Mouse (Mus musculus) midbrain, embryonic 15.5 days (tissue): Measurements from ENCODE around the gene Ppm1a. TPM values are rescaled to one million over a fixed set of nuclear protein-coding genes. Genes with fewer than 3 reads are reported as not detected.
A peak's percentile ranks its signal among the peaks of the same experiment; 100 is the strongest.

ENCODE experiments used
- ATAC-seq: fragments of 200-750 bp; cut with Nextera tagmentation; replicated peaks from 2 replicates; pipeline ENCODE4 v1.8.0; 2017; ENCODE audit warnings: moderate TSS enrichment
- H3K27ac ChIP-seq: fragments of 300-500 bp; sonication (generic); 2 replicates; pipeline ENCODE4 v1.5.1; 2015; ENCODE audit warnings: mild to moderate bottlenecking, inconsistent platforms
- H3K27me3 ChIP-seq: fragments of 300-500 bp; sonication (generic); replicated peaks from 2 replicates; pipeline ENCODE4 v1.6.1; 2015; ENCODE audit warnings: inconsistent platforms
- H3K36me3 ChIP-seq: fragments of 300-500 bp; sonication (generic); replicated peaks from 2 replicates; pipeline ENCODE4 v1.6.1; 2015; ENCODE audit warnings: inconsistent platforms
- H3K4me1 ChIP-seq: fragments of 300-500 bp; sonication (generic); 2 replicates; pipeline ENCODE4 v1.6.1; 2015; ENCODE audit warnings: inconsistent platforms
- H3K4me2 ChIP-seq: fragments of 300-500 bp; sonication (generic); 2 replicates; pipeline ENCODE4 v1.6.1; 2015; ENCODE audit warnings: inconsistent platforms, mild to moderate bottlenecking, moderate library complexity
- H3K4me3 ChIP-seq: fragments of 300-500 bp; sonication (generic); 2 replicates; pipeline ENCODE4 v1.5.1; 2015; ENCODE audit warnings: mild to moderate bottlenecking, inconsistent platforms
- H3K9ac ChIP-seq: fragments of 300-500 bp; sonication (generic); 2 replicates; pipeline ENCODE4 v1.6.1; 2015; ENCODE audit warnings: mild to moderate bottlenecking, inconsistent platforms
- H3K9me3 ChIP-seq: fragments of 300-500 bp; sonication (generic); 2 replicates; pipeline ENCODE4 v1.6.1; 2016; ENCODE audit warnings: inconsistent platforms
- WGBS: fragments of 180-500 bp; shearing (Covaris S2); methylation state at CpG from one replicate; pipeline ENCODE4 v1.1.7; 2015; ENCODE audit warnings: mixed read lengths; 5-methylcytosine and 5-hydroxymethylcytosine counted together
- polyA plus RNA-seq: library from polyadenylated mRNA; unstranded; fragments of >200 nt; fragmentation: Nextera tagmentation; extraction: Ambion mirVana; gene quantifications from 2 replicates; pipeline ENCODE4 v1.2.1, GENCODE M21; 2015

Gene Ppm1a
- polyA plus RNA-seq, 1 experiment from 2014 or later: 62.3 TPM

DNA sequence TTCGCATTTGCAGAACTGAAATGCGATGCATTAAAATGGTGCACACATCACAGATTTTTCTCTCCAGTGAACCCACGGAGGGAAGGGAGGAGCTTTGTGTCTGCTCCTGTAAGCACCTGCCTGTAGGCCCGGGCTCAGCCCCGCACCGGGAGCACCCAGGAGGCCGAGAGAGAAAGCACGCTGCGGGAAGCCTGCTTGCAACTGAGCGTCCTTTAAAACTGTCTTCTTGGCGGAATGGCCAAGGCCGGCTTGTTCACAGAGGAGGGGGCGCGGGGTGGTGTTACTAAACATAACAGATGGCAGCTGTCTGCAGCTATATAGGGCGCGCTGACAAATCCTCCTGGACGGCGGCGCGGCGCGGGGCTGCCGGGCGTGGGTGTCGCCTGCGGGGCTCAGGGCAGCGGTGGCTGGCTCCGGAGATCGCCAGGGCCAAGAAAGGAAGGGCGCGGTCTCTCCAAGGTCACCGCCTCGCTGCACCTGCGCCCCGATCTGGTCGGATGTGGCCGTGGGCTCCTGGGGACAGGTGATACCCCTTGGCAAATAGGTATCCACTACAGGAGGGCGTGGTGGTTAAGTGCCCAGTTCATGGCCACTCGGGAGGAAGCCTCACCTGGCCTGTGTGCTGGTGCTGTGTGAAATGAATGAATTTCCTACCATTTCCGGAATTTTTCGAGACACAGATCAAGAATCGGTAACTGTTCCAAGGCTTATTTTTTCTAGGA lies 74.6 kb downstream of the Ppm1a start:
- H3K27me3 ChIP-seq: peaks cover 31% of the 10 kb centered on the region
- H3K36me3 ChIP-seq: no peaks in the 10 kb centered on the region
- H3K9ac ChIP-seq: peak overlapping the region; percentile 47
- peak overlapping the region; percentile 43 for H3K4me3 ChIP-seq
- WGBS: 6% methylated on average over 42 of the region's 42 CpGs
- peaks cover 8% of the 10 kb centered on the region for H3K4me1 ChIP-seq
- H3K9me3 ChIP-seq: no peaks in the 10 kb centered on the region
- H3K4me2 ChIP-seq: peak overlapping the region; percentile 71
- peak overlapping the region; percentile 42; the same call in 1 of the 2 replicates for H3K27ac ChIP-seq
- ATAC-seq: peak; percentile 80

DNA sequence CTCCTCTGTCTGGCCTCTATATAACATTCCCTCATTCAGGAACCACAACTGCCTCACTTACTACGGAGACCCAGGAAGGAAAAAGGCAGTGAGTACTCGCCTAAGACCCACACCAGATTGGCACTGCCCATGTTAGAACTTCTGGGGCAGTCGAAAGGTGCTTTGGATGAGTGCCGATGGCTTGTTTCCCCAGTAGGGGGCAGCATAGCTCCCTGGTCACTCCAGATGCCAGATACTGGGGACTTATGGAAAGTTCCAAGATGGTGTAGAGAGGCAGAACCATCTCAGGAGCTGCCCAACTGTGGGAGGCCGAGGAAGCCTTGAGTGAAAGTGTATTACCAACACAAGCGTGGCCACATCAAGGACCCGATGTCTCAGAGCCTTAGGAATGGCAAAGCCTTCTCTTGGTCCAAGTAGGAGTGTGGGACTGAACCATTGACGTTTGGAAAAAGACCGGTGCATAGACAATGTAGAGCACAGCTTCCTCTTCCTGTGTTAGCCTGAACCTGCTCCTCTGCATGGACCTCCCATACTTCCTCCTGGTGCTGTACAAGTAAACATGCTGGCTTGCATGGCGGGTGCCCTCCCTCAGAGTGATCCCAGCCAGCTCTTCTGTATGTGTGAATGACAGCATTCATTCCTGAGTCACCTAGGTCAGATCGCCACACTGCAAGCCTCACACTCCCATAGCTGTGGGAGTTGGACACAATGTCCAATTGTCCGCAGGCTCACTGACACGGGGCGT lies 77.7 kb downstream of the Ppm1a start:
- no peak overlapping the region for H3K9ac ChIP-seq

DNA sequence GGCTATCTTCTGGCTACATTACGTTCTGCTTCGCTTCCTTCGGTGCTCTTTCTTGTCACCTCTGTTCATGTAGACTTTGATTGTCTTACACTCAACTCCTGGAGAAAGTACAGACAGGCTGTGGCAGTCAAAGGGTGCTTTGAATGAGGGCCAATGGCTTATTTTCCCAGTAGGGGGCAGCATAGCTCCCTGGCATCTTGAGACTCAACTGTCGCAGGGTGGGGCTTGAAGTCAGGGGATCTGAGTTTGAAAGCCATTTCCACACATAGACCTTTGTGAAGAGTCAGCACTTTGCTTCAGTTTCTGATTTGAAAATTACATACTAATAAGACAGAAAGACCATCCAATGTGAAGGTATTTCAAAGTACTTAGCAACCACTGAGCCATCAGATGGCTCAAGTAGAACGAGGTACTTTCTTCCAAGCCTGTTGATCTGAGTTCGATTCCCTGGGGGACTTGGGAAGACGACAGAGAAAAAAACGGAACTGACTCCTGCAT lies 78.3 kb downstream of the Ppm1a start:
- no peak for ATAC-seq
- Histone ChIP-seq H3K9me3 (no peaks in the 10 kb centered on the region), H3K27ac (no peak overlapping the region), H3K4me2 (no peak overlapping the region), H3K27me3 (peaks cover 34% of the 10 kb centered on the region), H3K9ac (no peak overlapping the region), H3K4me3 (no peak overlapping the region), H3K36me3 (no peaks in the 10 kb centered on the region), H3K4me1 (peaks cover 8% of the 10 kb centered on the region)
- WGBS: 81% methylated on average over 8 of the region's 8 CpGs

More for the DNA sequence above, 77.7 kb downstream of the Ppm1a start:
- Histone ChIP-seq H3K4me1 (peaks cover 8% of the 10 kb centered on the region), H3K9me3 (no peaks in the 10 kb centered on the region), H3K27me3 (peaks cover 36% of the 10 kb centered on the region), H3K27ac (no peak overlapping the region), H3K4me2 (no peak overlapping the region), H3K36me3 (no peaks in the 10 kb centered on the region), H3K4me3 (no peak overlapping the region)
- 76% methylated on average over 14 of the region's 14 CpGs for WGBS
- ATAC-seq: no peak

DNA sequence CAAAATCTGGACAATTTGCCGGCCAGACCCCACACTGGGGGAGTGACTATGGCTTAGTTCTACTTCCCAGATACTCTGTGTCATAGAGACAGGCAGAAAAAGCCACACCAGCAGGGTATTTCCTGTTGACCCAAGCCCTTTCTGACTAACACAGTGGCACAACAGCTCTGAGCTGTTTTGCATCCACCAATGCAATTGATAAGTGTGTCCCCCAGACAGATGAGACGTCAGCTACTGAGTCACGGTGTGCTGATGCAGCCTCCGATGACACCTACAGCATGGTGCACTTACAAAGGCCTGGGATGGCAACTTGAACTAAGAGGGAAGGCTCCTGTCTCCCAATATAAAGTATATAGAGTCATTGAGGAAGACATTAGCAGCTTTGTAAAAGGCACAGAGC lies 80.0 kb downstream of the Ppm1a start:
- no peaks in the 10 kb centered on the region for H3K4me1 ChIP-seq
- 74% methylated on average over 4 of the region's 4 CpGs for whole genome bisulfite sequencing
- no peak overlapping the region for H3K4me2 ChIP-seq
- ATAC-seq: no peak
- H3K36me3 ChIP-seq: no peaks in the 10 kb centered on the region
- H3K27ac ChIP-seq: no peak overlapping the region
- peaks cover 30% of the 10 kb centered on the region for H3K27me3 ChIP-seq
- H3K9me3 ChIP-seq: no peaks in the 10 kb centered on the region
- no peak overlapping the region for H3K9ac ChIP-seq
- no peak overlapping the region for H3K4me3 ChIP-seq

DNA sequence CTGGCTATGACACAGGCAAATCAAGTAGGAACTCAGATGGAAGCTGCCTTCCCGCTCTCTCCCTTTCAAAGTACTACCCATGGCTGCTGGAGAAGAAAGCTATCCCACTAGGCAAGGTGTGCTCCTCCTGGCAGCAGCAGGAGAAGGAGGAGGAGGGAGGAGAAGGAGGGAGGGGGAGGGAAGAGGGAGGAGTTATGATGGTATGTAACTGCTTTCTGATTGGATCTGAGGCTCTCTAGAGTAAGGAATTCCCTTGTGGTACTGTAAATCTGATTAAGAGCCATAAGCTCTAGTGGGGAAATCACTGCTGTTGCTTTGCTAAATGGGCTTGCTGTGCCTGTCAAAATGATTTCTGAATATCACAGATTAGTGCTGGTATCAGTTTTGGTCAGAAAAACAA lies 84.2 kb downstream of the Ppm1a start:
- H3K27me3 ChIP-seq: peaks cover 30% of the 10 kb centered on the region
- no peak overlapping the region for H3K27ac ChIP-seq
- WGBS: 85% methylated on average over 1 of the region's 1 CpGs
- H3K36me3 ChIP-seq: no peaks in the 10 kb centered on the region
- H3K4me2 ChIP-seq: no peak overlapping the region
- ATAC-seq: no peak
- peaks cover 4% of the 10 kb centered on the region; the same call in 1 of the 2 replicates for H3K4me1 ChIP-seq
- H3K9me3 ChIP-seq: no peaks in the 10 kb centered on the region
- H3K9ac ChIP-seq: no peak overlapping the region
- H3K4me3 ChIP-seq: no peak overlapping the region

DNA sequence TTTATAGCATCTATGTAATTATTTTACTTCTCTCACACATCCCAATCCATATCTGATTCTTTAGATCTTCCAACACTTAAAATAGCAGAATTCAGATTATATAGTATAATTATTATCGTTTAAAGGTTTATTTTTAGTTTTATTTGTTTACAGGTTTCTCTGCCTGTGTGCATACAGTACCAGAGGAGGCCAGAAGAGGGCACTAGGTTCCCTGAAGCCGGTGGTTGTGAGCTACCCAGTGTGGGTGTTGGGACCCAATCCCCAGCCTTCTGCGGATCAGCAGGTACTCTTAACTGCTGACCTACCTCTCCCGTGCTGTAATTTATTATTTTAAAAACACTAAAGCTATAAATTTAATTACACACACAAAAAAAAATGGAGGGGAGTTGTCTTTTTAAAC lies 85.9 kb downstream of the Ppm1a start:
- Histone ChIP-seq H3K9me3 (no peaks in the 10 kb centered on the region), H3K4me1 (peaks cover 4% of the 10 kb centered on the region; the same call in 1 of the 2 replicates), H3K27me3 (peaks cover 41% of the 10 kb centered on the region), H3K4me2 (no peak overlapping the region), H3K9ac (no peak overlapping the region), H3K27ac (no peak overlapping the region), H3K36me3 (no peaks in the 10 kb centered on the region), H3K4me3 (no peak overlapping the region)
- no peak for ATAC-seq
- WGBS: 88% methylated on average over 4 of the region's 4 CpGs

DNA sequence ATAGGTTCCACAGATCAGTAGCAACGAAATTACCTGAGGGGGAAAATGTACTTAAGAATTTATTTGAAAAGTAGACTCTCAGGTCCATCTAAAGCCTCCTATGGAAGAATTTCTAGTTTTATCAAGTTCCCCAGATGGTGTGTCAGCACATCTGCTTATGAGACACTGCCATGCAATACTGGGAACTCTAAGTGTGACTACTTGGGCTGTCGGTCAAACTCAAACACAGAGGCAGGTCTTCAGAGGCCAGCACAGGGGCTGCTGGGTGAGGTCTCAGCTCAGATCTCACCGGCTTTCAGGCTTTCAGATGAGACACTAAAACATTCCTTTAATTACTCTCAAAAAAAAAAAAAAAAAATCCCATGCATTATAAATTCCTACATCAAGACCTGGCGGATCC lies 86.3 kb downstream of the Ppm1a start:
- no peaks in the 10 kb centered on the region for H3K9me3 ChIP-seq
- ATAC-seq: no peak
- H3K27ac ChIP-seq: no peak overlapping the region
- 79% methylated on average over 4 of the region's 4 CpGs for WGBS
- H3K36me3 ChIP-seq: no peaks in the 10 kb centered on the region
- H3K4me2 ChIP-seq: peak overlapping the region; percentile 39
- peaks cover 4% of the 10 kb centered on the region; the same call in 1 of the 2 replicates for H3K4me1 ChIP-seq
- H3K27me3 ChIP-seq: peaks cover 41% of the 10 kb centered on the region
- H3K9ac ChIP-seq: no peak overlapping the region
- no peak overlapping the region for H3K4me3 ChIP-seq

DNA sequence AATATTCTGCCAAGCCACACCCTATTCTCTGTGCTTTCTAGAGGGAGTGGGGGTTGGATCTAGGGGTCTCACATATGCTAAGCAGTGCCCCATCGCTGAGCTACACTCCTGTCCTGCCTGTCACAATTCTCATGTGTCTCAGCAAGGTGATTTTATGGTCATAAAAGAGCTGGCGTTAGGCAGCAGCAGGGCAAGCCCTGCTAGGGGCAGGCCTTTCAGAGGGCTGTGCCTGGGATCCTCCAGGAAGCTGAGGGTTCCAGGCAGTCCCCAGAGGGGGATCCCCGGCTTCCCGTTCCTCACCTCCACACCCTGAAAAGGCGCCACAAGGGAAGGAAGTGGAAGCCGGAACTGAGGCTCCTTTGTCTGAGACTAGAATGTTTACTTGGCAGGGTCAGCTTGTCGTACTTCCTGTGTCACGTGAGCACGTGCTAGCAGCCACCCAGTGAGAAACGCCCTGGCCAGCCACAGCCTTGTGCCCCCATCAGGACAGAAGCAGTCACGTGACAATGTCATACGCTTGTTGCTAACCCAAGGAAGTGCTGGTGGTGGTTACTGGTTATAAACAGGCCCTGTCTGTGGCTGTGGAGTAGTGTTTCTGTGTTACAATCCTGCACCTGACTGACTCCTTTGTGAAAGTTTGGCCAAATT lies 86.8 kb downstream of the Ppm1a start:
- ATAC-seq: peak; percentile 76
- Histone ChIP-seq H3K9ac (no peak overlapping the region), H3K9me3 (no peaks in the 10 kb centered on the region), H3K4me1 (peaks cover 4% of the 10 kb centered on the region; the same call in 1 of the 2 replicates), H3K27me3 (peaks cover 44% of the 10 kb centered on the region), H3K4me2 (peak overlapping the region; percentile 39), H3K36me3 (no peaks in the 10 kb centered on the region), H3K4me3 (peak overlapping the region; percentile 12), H3K27ac (no peak overlapping the region)
- 30% methylated on average over 12 of the region's 12 CpGs for WGBS

DNA sequence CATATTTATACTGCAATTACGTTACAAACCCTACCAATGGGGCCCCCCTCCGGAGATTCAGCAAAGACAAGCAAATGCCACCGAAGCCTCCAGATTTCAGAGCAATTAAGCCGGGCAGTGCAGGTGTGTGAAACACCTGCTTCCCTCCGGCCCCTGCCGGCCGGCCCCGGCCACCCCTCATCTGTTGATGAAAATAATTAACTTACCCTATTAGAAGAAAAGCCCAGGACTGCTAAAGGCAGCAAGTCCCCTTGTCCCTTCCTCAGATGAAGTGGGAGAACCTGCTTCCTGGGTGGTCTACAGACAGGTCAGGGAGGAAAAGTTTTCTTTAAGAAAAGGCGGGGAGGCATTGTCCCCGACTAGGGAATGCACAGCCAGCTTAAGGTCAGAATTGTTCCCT lies 88.7 kb downstream of the Ppm1a start:
- Histone ChIP-seq H3K4me2 (no peak overlapping the region), H3K4me3 (no peak overlapping the region), H3K9me3 (no peaks in the 10 kb centered on the region), H3K27me3 (peaks cover 63% of the 10 kb centered on the region), H3K4me1 (peaks cover 4% of the 10 kb centered on the region; the same call in 1 of the 2 replicates), H3K9ac (no peak overlapping the region), H3K27ac (no peak overlapping the region), H3K36me3 (no peaks in the 10 kb centered on the region)
- 20% methylated on average over 10 of the region's 10 CpGs for WGBS
- ATAC-seq: no peak

DNA sequence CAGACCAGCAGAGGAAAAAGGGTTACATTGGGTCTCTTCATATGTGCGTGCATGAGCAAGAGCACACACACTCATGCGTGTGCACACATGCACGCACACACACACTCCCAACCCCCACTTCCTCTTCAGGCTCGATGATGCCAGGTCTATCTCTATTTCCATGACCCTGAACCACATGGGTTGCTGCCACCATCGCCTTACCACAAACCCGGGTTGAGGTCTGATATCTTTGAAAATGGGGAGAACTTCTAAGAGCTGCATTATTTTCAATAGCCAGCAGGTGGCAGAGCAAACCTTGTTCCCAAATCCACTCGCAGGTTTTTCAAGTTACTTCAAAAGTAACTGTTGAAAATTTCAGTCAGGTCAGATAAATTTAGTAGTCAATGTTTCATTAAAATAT lies 90.5 kb downstream of the Ppm1a start:
- no peak overlapping the region for H3K27ac ChIP-seq
- no peak overlapping the region for H3K9ac ChIP-seq
- H3K4me3 ChIP-seq: no peak overlapping the region
- peaks cover 4% of the 10 kb centered on the region; the same call in 1 of the 2 replicates for H3K4me1 ChIP-seq
- no peaks in the 10 kb centered on the region for H3K9me3 ChIP-seq
- WGBS: 25% methylated on average over 7 of the region's 7 CpGs
- H3K27me3 ChIP-seq: peaks cover 76% of the 10 kb centered on the region
- no peak overlapping the region for H3K4me2 ChIP-seq
- ATAC-seq: 0 out of 2 replicates have a peak, but pooled peaks have one; percentile 27
- H3K36me3 ChIP-seq: no peaks in the 10 kb centered on the region
